Mouse (Mus musculus): ENCODE data around the gene Ccdc126. TPM values are rescaled to one million over a fixed set of nuclear protein-coding genes. Genes with fewer than 3 reads are reported as not detected.
"Not testable (repeated sequence)": the region's sequence is repeated elsewhere in the genome, so short reads cannot be mapped to it uniquely, and the experiment has no call there.

Ccdc126 gene
- total RNA-seq (2021): 10 to 100 TPM; 10.4 to 12.6 TPM

DNA sequence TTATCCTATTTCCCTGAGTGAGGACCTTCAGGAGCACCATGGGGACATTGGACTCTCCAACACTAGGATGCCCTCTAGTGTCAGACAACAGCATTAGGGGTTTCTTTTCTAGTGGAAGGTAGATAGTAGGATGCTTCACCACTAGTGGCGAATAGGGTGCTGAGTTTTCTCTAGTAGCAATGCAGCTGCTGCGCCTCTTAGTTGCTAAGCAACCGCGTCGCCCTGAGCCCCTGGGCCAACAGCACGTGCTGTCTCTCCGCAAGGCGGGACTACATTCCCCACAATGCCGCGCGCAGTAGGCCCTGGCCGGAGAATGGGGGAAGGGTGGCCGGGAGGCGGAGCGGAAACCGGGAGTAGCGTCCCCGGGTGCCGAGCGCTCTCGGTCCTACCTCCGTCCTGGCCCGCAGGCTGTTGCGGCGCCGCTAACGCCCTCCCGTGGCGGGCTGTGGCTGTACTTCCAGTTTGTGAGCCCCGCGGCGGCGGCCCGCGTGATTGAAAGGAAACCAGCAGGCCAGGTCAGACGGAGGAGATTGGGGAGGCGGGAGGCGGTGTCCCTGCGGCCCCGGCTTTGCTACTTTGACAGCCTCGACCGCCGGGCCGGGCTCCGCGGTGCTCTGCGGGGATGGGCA lies at the start of gene Ccdc126:
TSS of gene Ccdc126 (plus strand) at position 309 of the 629 bp plus-strand sequence.
- DNase-seq: peak; percentile 97 to 98

DNA sequence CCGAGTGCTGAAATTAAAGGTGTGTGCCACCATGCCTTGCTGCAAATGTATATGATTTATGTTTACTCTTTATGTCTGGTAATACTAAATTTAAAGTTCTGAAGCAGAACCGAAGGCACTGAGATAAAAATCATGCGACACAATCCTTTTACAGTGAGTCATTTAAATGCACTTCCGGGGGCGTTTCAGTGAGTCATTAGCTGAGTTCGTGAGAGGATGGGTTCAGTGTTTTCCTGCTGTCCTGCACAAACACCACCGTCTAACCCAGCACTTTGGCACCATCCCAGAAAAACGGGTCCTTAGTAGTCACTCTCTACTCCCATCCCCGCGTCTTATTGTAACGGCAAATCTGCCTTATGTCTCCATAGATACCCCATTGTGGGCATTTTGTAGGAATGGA lies 49.2 kb upstream of the Ccdc126 start:
- DNase-seq: no peak

DNA sequence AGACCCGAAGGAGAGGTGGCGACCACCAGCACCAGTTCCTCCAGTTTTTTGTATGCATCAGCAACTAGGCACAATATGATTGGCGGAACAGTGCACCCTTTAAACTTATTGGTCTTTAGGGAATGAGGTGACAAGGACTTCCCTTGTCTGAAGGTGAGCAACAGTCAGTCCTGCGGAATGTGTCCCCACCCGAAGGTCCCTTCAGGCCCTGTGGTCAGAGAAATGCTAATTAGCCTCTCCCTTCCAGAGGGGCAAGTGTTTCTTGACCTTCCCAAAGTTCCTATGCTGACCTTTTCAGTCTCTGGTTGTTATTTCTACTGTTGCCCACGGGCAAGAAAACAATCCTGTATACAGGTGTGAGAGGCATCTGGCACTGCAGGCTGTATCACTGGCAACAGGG lies 47.3 kb upstream of the Ccdc126 start:
- DNase-seq: no peak

DNA sequence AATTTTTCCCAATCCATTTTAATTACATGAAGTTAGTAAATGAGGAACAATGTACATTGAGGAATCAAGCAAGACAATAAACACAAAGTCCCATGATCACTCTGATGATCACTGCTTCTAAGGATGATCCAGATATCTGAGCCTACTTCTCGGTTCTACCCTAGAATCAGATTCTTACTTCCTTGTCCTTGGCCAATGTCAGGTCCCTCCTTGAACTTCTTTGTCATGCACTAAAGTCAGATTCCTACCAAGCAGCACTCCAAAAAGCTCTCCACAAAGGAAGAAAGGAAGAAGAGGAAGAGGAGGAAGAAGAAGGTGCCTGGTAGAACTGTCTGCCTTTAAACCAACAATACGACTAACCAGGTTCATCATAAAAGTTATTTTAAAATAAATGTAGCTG lies 46.2 kb upstream of the Ccdc126 start:
- DNase-seq: no peak

DNA sequence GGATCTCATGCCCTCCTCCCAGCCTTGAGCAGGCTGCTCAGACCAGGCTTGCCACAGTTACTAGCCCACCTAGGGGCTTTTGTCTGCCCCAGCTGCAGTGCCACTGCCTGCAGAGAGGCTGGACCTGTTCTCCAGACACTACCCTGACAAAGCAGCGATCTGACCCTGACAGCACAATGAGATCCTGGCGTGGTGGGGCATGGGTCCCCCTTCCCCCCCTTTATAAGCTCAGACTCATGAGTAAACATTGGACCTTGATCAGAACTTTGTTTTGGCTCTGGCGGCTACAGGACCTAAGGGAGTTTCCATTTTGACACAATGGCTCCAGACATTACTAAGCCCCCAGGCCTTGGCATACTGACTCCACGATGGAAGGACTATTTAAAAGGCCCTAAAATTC lies 45.1 kb upstream of the Ccdc126 start:
- DNase-seq: no peak

DNA sequence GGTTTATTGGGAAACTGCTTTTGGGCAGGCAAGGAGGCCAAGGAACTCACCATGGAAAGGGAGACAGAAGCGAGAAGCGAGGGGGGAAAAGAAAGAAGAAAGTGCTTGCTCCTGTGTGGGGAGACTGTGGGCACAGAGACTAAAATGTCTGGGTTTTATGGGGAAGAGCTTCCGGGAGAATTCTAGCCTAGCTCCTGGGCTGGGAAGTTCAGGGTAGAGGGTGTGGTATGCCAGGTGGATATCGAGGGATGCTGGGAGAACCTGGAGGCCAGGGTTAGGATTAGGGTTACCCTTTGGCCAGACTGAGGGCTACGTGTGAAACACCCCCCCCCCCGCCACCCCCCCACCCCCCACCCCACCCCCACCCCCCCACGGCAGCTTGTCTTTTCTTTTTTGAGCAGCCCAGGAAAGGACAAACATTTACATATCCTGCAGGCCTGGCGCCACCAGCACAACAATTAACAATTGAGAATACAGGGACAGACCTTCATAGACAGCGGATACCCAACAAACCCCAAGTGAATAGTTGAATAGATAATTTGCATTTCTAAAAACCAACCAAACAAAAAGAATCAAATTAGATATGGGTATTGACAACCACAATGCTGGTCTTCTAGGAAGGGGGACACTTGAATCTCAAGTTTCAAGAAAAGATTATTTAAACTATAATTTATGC lies 44.5 kb upstream of the Ccdc126 start:
- DNase-seq: no peak

DNA sequence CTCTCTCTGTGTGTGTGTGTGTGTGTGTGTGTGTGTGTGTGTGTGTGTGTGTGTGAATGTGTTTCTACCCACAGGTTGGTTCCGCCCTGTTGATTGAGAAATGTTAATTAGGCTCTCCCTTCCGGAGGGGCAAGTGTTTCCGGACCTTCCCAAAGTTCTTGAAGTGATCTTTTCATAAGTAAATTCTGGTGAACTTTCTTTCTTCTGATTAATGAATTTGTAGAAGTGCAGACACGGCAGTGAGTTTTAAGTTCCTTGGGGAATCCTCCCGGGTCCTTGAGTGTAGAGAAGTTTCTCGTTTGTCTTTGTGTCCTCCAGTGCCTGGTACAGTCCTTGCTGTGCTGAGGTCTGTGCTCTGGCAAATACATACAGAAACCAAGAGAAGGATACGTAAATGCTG lies 43.8 kb upstream of the Ccdc126 start:
- no peak for DNase-seq

DNA sequence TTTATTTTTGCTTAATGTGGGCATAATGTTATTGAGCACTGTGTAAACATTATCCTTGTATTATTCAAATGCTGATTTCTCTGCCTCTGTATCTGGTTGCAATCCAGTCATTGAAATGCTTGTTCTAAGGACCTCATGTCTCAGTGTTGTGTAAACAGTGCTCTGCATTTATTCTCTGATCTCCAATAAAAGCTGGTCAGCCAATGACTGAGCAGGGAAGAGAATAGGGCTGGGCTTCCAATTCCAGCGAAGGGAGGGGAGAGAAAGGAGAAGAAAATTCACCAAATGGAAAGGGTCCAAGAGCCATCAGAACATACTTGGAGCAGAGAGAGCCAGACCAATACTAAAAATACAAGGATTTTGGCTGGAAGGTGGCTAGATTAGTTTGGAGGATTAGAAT lies 38.1 kb upstream of the Ccdc126 start:
- DNase-seq: no peak

DNA sequence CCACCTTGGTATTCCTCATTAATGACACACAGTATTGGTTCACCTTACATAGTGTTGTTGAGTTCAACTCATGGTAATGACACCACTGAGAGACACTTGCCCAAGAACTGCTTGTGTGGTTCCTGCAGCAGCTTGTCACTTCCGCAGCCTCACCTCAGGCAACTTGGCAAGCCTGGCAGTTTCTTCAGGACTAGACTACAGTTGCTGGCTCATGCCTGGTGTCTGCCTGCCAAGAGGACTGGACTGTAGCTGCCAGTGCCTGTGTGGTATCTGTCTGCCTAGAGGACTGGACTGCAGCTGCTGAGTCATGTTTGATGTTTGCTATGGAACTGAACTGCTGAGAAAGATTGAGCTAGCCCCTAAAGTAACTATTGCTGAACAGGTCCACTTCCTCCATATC lies 37.0 kb upstream of the Ccdc126 start:
- peak in 1 of 2 experiments; percentile 3 for DNase-seq

DNA sequence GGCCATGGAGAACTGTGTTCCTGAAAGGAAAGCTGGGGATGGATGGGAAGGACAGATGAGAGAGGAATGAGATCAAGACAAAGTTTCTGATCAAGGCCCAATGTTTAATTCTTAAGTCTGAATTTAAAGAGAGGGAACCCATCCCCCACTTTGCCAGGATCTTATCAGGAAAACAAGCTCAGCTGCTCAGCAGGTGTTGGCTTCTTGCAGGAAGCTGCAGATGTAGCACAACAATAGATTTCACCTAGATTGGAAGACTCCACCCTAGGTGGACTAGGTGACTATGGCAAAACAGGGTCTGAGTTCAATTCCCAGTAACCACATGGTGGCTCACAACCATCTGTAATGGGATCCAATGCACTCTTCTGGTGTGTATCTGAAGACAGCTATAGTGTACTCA lies 20.8 kb upstream of the Ccdc126 start:
- no peak for DNase-seq

DNA sequence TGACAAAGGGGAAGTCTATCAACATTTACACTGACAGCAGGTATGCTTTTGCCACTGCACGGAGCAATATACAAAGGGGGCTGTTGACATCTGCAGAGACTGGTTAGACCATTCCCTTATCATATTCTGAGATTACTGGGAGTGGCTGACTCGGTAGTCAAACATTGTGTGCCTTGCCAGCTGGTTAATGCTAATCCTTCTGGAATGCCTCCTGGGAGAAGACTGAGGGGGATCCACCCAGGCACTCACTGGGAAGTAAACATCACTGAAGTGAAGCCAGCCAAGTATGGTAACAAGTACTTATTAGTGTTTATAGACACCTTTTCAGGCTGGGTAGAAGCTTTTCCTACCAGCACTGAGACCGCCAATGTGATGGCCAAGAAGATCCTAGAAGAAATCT lies 4.3 kb upstream of the Ccdc126 start:
- not testable (repeated sequence) for DNase-seq

DNA sequence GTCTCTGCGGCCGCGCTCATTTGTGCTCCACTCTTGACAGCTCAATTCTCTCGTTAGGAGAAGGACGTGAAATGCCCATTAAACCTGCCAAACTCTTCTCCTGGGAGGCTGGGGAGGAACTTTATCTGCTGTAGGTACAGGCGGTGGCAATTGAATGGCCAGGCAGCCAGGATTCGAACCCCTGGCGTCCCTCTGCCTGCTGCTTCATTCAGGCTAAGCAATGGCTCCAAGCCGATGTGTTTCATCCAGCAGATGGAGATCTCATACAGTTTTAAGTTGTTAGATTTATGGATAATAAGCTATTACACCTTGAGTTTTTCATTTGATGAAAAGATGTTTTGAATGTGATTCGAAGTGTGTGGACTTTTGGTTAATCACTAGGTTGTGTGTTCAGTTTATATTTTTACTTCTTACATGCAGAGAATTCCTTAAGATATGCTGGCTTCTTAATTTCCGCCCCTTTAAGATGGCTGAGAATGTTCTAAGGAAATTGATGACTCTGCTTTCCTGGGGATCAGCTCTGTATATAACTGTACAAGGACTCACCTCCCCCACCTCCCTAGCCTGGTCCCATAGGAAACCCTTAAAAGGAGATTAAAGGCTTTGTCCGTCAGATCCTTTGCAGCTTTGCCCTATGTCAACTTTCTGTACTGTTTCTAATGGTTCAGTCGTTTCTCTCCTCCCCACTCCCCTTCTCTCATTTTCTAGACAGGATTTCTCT lies 681 bp downstream of the Ccdc126 start:
- DNase-seq: no peak

DNA sequence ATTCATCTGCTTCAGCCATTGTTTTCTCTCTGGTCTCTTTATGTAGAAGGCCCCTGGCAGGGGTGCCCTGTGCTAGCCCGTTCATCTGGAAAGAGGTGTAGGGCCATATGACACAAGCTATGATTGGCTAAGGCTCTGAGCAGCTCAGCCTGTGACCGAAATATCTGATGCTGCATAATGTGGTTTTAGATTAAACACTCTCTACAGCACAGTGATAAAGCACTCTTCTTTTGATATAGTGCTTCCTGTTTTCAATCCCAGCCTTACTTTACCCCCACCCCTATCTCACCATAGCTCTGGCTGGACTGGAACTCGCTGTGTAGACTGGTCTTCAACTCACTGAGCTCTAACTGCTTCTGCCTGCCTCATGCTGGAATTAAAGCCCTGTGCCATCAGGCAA lies 2.3 kb downstream of the Ccdc126 start:
- no peak for DNase-seq

DNA sequence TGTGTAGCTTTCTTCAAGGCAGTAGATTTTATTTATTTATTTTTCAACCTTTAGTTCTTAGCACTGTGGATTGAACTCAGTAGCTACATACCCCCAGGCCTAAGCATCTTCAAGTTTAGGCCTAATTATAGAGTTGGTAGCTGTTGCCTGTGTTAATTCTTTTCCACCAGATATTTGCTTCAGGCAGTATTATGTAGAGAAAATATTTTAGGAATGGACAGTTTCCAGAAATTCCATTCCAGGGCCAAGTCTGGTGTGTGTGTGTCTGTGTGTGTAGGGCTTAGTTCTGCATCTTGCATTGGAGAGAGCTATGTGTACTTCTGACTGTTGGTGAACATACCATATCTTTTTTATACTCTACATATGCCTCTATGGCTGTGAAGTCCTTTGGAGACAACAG lies 3.0 kb downstream of the Ccdc126 start:
- no peak for DNase-seq

DNA sequence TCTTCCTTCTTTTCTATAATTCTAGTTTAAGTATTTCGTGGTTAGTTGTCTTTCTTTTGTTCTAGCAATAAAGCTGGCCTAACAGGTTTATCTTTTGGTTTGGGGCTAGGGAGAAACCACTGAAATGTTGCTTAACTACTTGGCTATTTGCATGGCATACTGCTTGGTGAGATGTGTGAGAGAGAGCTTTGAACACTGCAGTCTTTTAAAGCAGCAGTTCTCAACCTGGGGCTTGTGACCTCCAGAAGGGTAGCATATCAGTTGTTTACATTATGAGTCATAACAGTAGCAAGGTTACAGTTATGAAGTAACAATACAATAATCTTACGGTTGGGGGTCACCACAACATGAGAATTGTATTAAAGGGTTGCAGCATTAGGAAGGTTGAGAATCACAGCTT lies 3.9 kb downstream of the Ccdc126 start:
- DNase-seq: no peak

DNA sequence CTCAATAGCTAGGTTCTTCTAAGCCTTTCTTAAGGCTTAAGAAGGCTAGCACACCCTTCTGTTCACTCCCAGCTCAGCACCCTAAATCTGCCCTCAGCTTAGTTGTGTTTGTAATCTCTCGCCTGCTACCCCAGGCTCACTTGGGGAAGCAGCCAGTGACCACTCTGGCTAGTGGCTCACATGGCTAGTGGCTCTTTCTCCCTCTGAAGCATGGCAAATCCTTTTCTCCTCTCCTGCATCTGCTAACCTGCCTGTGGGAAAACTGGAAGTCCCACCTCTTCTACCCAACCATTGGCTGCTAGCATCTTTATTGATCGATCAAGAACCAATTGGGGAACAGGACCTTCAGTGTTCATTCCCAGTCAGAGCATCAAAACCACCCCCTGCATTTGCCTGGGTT lies 5.5 kb downstream of the Ccdc126 start:
- DNase-seq: no peak

DNA sequence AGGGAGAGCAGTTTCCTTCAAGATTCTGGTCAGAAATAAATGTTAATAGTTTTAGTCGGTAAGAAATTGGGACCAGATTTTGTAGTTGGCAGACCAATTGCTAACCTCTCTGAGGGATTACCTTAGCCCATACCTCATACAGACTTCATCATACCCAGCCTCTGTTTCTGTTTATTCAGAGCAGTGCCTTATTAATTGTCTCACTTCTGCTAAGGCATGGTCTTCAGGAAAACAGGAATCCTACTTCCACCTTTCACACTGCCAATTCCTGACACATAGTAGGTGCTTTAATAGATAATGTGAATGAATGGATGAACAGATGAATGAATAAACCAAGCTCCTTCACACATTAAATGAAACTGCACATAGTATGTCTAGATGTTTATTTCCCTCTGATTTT lies 6.2 kb downstream of the Ccdc126 start:
- DNase-seq: no peak

DNA sequence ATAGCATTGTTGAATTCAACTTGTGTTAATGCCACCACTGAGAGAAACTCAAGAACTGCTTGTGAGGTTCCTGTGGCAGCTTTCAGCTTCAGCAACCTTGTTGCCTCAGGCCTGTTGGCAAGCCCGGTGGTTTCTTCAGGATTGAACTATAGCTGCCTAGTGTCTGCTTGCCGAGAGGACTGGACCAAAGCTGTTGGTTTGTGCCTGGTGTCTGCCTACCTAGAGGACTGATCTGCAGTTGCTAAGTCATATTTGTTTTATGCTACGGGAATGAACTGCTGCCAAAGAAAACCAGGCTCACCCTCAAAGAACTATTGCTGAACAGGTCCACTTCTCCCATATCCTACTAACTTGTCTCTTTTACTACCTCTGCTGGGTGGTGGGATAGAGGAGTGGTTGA lies 7.8 kb downstream of the Ccdc126 start:
- no peak for DNase-seq

DNA sequence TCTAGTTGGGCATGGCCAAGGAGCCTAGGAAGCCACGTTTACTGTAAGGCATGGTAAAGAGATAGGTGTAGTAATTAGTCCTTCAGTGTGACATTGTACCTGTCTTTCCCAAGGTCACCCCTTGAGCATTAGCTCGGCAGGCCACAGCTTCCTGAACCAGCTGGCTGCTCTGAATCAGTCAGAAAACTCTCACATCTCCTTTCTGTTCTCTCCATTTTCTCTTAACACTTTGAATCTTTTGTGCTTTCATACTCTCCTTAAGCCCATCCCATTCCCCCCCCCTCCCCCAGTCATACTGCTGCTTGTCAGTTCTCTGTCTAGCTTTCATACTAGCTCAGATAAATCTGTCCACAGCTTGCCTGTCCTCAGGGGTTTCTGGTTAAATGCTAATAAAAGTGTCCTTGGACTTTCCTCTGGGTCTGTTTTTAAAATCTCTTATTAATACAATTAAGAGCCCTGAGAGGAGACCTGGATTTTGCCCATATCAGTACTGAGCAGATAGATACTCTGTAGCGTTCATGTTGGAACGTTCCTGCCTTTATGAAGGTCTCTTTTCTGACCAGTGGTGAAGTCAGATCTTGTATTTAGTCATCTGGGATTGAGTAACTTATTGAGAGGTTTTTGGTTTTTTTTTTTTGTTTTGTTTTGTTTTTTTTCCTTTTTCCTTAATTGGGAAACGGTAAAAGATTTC lies 12.4 kb downstream of the Ccdc126 start:
- DNase-seq: no peak

DNA sequence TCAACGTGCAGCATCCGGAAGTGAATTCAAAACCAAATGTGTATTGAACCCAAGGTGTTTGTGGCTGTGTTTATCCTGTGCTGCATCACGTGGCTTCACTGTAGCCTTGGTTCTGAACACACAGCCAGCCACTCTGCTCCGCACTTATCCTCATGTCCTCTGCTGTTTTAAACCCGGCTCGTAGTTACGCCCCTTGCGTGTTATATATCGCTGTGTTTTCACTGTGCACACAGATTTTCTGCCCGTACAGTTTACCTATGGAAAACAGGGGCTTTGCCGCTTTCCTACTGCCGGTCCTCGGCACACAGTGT lies 12.9 kb downstream of the Ccdc126 start:
- DNase-seq: no peak

DNA sequence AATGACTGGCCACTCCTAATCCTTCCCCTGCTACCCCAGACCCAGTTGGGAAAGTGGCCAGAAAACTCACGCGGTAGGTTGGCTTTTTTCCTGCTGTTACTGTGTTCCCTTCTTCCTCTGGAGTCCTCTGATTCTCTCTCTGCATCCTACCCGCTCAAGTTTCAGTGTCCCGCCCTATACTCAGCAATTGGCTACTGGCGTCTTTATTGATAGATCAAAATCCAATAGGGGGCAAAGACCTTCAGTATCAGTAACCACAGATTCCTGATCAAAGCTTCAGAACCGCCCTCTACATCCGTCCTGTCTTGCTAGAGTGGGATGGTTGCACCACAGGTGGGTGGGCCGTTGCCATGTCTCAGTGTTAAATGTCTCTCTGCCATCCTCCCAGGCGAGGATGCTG lies 19.5 kb downstream of the Ccdc126 start:
- DNase-seq: no peak

DNA sequence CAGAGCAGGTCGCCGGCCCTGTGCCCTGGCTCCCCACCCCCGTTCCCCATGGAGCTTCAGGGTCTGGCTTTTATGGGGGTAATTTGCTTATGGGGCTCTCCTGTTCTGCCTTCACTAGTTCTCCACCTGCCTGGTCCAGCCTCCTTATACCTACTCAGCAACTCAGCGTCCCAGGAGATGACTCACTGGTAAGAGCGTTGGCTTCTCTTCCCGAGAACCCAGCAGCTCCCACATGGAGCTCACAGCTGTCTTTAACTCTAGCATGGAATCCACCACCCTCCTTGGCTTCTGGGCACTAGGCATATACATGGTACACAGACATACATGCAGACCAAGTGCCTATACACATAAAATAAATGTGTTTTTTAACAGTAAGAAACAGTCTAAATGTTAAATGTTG lies 20.1 kb downstream of the Ccdc126 start:
- DNase-seq: no peak

DNA sequence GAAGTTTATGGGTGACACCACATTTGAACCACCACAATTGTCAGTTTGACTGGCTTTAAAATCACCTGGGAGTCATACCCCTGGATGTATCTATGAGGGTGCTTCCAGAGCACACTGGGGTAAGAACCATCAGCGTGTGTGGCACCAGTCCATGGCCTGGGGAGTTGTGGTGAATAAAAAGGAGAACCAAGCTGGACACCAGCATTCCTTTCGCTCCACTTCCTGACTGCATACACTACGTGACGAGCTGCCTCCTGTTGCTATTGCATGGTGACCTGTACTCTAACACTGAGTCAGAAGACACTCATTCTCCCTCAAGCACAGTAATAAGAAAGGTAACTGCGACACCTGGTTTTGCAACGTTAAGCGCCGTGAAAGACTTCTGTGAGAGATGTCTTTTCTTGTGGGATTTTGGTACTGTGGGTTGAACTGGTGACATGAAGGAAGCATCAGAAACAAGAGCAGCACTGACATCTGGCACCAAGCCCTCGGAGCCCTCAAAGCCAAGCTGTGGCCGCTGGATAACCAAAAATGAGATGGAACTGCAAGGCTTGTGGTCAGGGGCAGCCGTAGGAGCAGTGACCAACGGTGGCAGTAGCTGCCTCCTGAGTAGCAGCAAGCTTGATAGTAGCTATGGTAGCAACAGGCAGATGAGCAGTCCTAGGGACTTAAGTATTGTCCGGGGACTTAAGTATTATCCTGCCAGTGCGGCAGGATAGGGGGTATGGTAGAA lies 24.8 kb downstream of the Ccdc126 start:
- no peak for DNase-seq

Data from layer of hippocampus, postnatal 36 days (tissue).